Mouse (Mus musculus) kidney, adult 10 weeks (tissue): Measurements from ENCODE around the gene Magea4. TPM values are rescaled to one million over a fixed set of nuclear protein-coding genes. Genes with fewer than 3 reads are reported as not detected.

Source experiments
- polyA plus RNA-seq: library from polyadenylated mRNA; stranded (reverse); fragments of 350-450 nt; fragmentation: Illumina TruSeq; extraction: RNeasy Lipid Tissue Mini Kit (QIAGEN cat#74804); gene quantifications from one replicate; pipeline ENCODE4 v1.2.3, GENCODE M21; 2014; ENCODE audit warnings: low read depth, low replicate concordance

Magea4 gene
- polyA plus RNA-seq: not detected

DNA sequence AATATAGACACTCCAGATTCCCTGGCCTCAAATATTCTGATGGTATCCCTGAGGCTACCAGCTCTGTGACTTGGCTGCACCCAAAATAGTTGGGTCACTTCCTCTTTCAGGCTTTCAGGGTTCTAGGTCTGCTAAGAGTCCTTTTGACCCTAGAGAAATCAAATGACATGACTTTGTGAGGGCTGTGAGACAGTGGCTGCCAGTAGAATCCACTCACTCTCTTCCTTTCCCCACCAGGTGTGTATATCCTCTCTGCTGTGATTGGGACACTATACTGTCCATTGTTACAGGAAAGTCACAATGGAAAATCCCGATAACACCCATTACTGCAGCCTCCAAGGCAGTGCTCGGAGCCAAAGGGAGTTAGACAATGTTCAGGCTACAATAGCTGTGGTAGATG, at the start of gene Magea4:
Magea4 (plus strand) TSS at position 301 of the 400 bp plus-strand sequence.

Other genes starting within 250 kb of the Magea4 start
- not detected for gene Fate1, start 249.0 kb upstream of the Magea4 start, polyA plus RNA-seq
- not detected for gene Cnga2, start 230.2 kb upstream of the Magea4 start, polyA plus RNA-seq
- gene Gabre, start 52.8 kb downstream of the Magea4 start, polyA plus RNA-seq: 0.65 TPM
- gene Magea10, start 164.8 kb downstream of the Magea4 start, polyA plus RNA-seq: not detected